Mouse (Mus musculus) kidney, postnatal 0 days (tissue): Measurements from ENCODE around the gene Canx. TPM values are rescaled to one million over a fixed set of nuclear protein-coding genes. Genes with fewer than 3 reads are reported as not detected.

ENCODE experiments used
- ATAC-seq: fragments of 200-750 bp; cut with Nextera tagmentation; replicated peaks from 2 replicates; pipeline ENCODE4 v1.8.0; 2017; ENCODE audit warnings: low read depth, moderate number of reproducible peaks, moderate TSS enrichment, moderate library complexity; ENCODE audit not compliant: low FRiP score
- DNase-seq: peaks from one replicate; pipeline ENCODE4 v3.0.0-alpha.2; 2016; ENCODE audit warnings: low spot score
- H3K27ac ChIP-seq: fragments of 300-500 bp; sonication (generic); 2 replicates; pipeline ENCODE4 v1.5.1; 2014; ENCODE audit warnings: mild to moderate bottlenecking
- H3K27me3 ChIP-seq: fragments of 300-500 bp; sonication (generic); 2 replicates; pipeline ENCODE4 v1.6.1; 2014; ENCODE audit warnings: low read length, mixed read lengths; ENCODE audit not compliant: insufficient read depth
- H3K36me3 ChIP-seq: fragments of 300-500 bp; sonication (generic); 2 replicates; pipeline ENCODE4 v1.6.1; 2014; ENCODE audit warnings: low read length, mixed read lengths; ENCODE audit not compliant: insufficient read depth
- H3K4me1 ChIP-seq: fragments of 300-500 bp; sonication (generic); replicated peaks from 2 replicates; pipeline ENCODE4 v1.6.1; 2014; ENCODE audit warnings: antibody characterized with exemption, low read length, mixed read lengths; ENCODE audit not compliant: insufficient read depth
- H3K4me2 ChIP-seq: fragments of 300-500 bp; sonication (generic); 2 replicates; pipeline ENCODE4 v1.6.1; 2014; ENCODE audit warnings: mild to moderate bottlenecking, low read length, moderate library complexity, mixed read lengths
- H3K4me3 ChIP-seq: fragments of 300-500 bp; sonication (generic); replicated peaks from 2 replicates; pipeline ENCODE4 v1.5.1; 2014; ENCODE audit warnings: low read depth, low read length
- H3K9ac ChIP-seq: fragments of 300-500 bp; sonication (generic); 2 replicates; pipeline ENCODE4 v1.6.1; 2014; ENCODE audit warnings: low read depth, low read length
- H3K9me3 ChIP-seq: fragments of 300-500 bp; sonication (generic); replicated peaks from 2 replicates; pipeline ENCODE4 v1.6.1; 2016; ENCODE audit warnings: low read length, inconsistent platforms, mixed read lengths
- CTCF ChIP-seq: IDR thresholded peaks from 2 replicates; pipeline ENCODE4 v1.5.1; 2016; ENCODE audit warnings: antibody characterized with exemption, low read depth, mild to moderate bottlenecking, moderate library complexity
- WGBS: fragments of 180-500 bp; shearing (Covaris S2); extraction: QIAGEN DNeasy Blood & Tissue Kit; methylation state at CpG from one replicate; pipeline ENCODE4 v1.1.7; 2014; 5-methylcytosine and 5-hydroxymethylcytosine counted together
- polyA plus RNA-seq: library from polyadenylated mRNA; unstranded; fragments of >200 nt; fragmentation: Nextera tagmentation; extraction: Ambion mirVana; gene quantifications from 2 replicates; pipeline ENCODE4 v1.2.1, GENCODE M21; 2015

Canx gene
- polyA plus RNA-seq, 1 experiment from 2014 or later = 302 TPM

GRCm38 (mm10) chr11:50358950-50359861 lies 33.7 kb upstream of the Canx start:
- ATAC-seq (peak; percentile 64), DNase-seq (peak; percentile 77)
- peak overlapping the region; percentile 94 for H3K4me2 ChIP-seq
- H3K9ac ChIP-seq = peak overlapping the region; percentile 72
- no peaks in the 10 kb centered on the region for H3K36me3 ChIP-seq
- H3K27ac ChIP-seq = peak overlapping the region; percentile 75
- H3K4me3 ChIP-seq = peak overlapping the region; percentile 56
- H3K4me1 ChIP-seq = no peaks in the 10 kb centered on the region
- no peaks in the 10 kb centered on the region for H3K9me3 ChIP-seq
- 2% methylated on average over 74 of the region's 74 CpGs for WGBS
- H3K27me3 ChIP-seq = no peaks in the 10 kb centered on the region
- 0 out of 2 replicates have a peak, but pooled peaks have one; percentile 5 for TF ChIP-seq CTCF

GRCm38 (mm10) chr11:50355395-50355794 lies 29.9 kb upstream of the Canx start:
- no peak for DNase-seq
- Histone ChIP-seq H3K4me2 (no peak overlapping the region), H3K4me3 (no peak overlapping the region), H3K36me3 (no peaks in the 10 kb centered on the region), H3K4me1 (no peaks in the 10 kb centered on the region), H3K9ac (no peak overlapping the region), H3K27me3 (no peaks in the 10 kb centered on the region), H3K9me3 (no peaks in the 10 kb centered on the region), H3K27ac (peak overlapping the region; percentile 89)
- WGBS = 67% methylated on average over 1 of the region's 1 CpGs
- no peak for ATAC-seq
- no peak for TF ChIP-seq CTCF

GRCm38 (mm10) chr11:50354851-50355250 lies 29.4 kb upstream of the Canx start:
- Histone ChIP-seq H3K27ac (peak overlapping the region; percentile 89), H3K4me3 (no peak overlapping the region), H3K9ac (no peak overlapping the region), H3K36me3 (no peaks in the 10 kb centered on the region), H3K4me2 (no peak overlapping the region), H3K4me1 (no peaks in the 10 kb centered on the region), H3K9me3 (no peaks in the 10 kb centered on the region), H3K27me3 (no peaks in the 10 kb centered on the region)
- ATAC-seq (peak; percentile 79), DNase-seq (peak; percentile 69)
- 54% methylated on average over 3 of the region's 3 CpGs for WGBS
- TF ChIP-seq CTCF = no peak

GRCm38 (mm10) chr11:50354162-50354561 lies 28.7 kb upstream of the Canx start, which contains the start of gene Cby3:
Gene Cby3 (plus strand): TSS chr11:50354462.
- Histone ChIP-seq H3K27ac (peak within 1 kb of the TSS; percentile 89), H3K9ac (no peak within 1 kb of the TSS), H3K4me1 (no peaks in the 10 kb centered on the region), H3K27me3 (no peaks in the 10 kb centered on the region), H3K4me3 (no peak within 1 kb of the TSS), H3K4me2 (no peak within 1 kb of the TSS), H3K36me3 (no peaks in the 10 kb centered on the region), H3K9me3 (no peaks in the 10 kb centered on the region)
- ATAC-seq (no peak), DNase-seq (no peak)
- peak; percentile 40 for TF ChIP-seq CTCF

GRCm38 (mm10) chr11:50352177-50352576 lies 26.7 kb upstream of the Canx start:
- Histone ChIP-seq H3K4me3 (no peak overlapping the region), H3K9me3 (no peaks in the 10 kb centered on the region), H3K27me3 (no peaks in the 10 kb centered on the region), H3K36me3 (no peaks in the 10 kb centered on the region), H3K27ac (no peak overlapping the region), H3K4me2 (no peak overlapping the region), H3K9ac (no peak overlapping the region), H3K4me1 (no peaks in the 10 kb centered on the region)
- TF ChIP-seq CTCF = no peak
- WGBS = 64% methylated on average over 2 of the region's 2 CpGs
- no peak for DNase-seq
- no peak for ATAC-seq

- 91% methylated on average over 9 of the region's 9 CpGs for WGBS
- TF ChIP-seq CTCF = no peak
- no peak overlapping the region for H3K4me3 ChIP-seq
- no peaks in the 10 kb centered on the region for H3K4me1 ChIP-seq
- H3K36me3 ChIP-seq = no peaks in the 10 kb centered on the region
- H3K27me3 ChIP-seq = no peaks in the 10 kb centered on the region
- ATAC-seq = no peak
- no peak overlapping the region for H3K27ac ChIP-seq
- no peaks in the 10 kb centered on the region for H3K9me3 ChIP-seq
- no peak overlapping the region for H3K9ac ChIP-seq
- no peak for DNase-seq
- no peak overlapping the region for H3K4me2 ChIP-seq
Measured at GRCm38 (mm10) chr11:50346256-50347032, 21.0 kb upstream of the Canx start.
